Mouse (Mus musculus) small intestine, adult 2 months (tissue): ENCODE data around the gene Igf2r. TPM values are rescaled to one million over a fixed set of nuclear protein-coding genes. Genes with fewer than 3 reads are reported as not detected.

Source experiments
- H3K27ac ChIP-seq: fragments of 200-500 bp; 2 replicates; pipeline ENCODE4 v1.5.1; 2012; ENCODE audit warnings: low read depth, low read length, control low read depth, inconsistent platforms; ENCODE audit not compliant: insufficient read depth
- H3K27me3 ChIP-seq: fragments of 200-500 bp; 2 replicates; pipeline ENCODE4 v1.6.1; 2012; ENCODE audit warnings: mild to moderate bottlenecking, moderate library complexity, low read length, inconsistent platforms; ENCODE audit not compliant: control insufficient read depth, insufficient read depth
- H3K36me3 ChIP-seq: fragments of 200-500 bp; 2 replicates; pipeline ENCODE4 v1.6.1; 2012; ENCODE audit warnings: mild to moderate bottlenecking, low read length, control low read depth, inconsistent platforms; ENCODE audit not compliant: control insufficient read depth, insufficient read depth
- H3K4me1 ChIP-seq: fragments of 200-500 bp; 2 replicates; pipeline ENCODE4 v1.6.1; 2012; ENCODE audit warnings: low read length, inconsistent platforms, mixed read lengths; ENCODE audit not compliant: control insufficient read depth, insufficient read depth, insufficient read length
- H3K4me3 ChIP-seq: fragments of 200-500 bp; 2 replicates; pipeline ENCODE4 v1.5.1; 2012; ENCODE audit warnings: low read depth, mild to moderate bottlenecking, control low read depth, inconsistent platforms, low read length, moderate library complexity
- CTCF ChIP-seq: fragments of 200-500 bp; IDR thresholded peaks from 2 replicates; pipeline ENCODE4 v1.5.1; 2012; ENCODE audit warnings: low read depth, mild to moderate bottlenecking, control low read depth, inconsistent platforms, low read length, moderate library complexity, mixed read lengths; ENCODE audit not compliant: insufficient replicate concordance, insufficient read length; ENCODE audit errors: extremely low read depth
- POLR2A ChIP-seq: fragments of 200-500 bp; IDR thresholded peaks from 2 replicates; pipeline ENCODE4 v1.6.1; 2012; ENCODE audit warnings: low read depth, mild to moderate bottlenecking, control low read depth, inconsistent platforms, low read length, moderate library complexity
- WGBS: fragments of 180-500 bp; shearing (Covaris S2); methylation state at CpG from one replicate; pipeline ENCODE4 v1.1.7; 2018; 5-methylcytosine and 5-hydroxymethylcytosine counted together
- polyA plus RNA-seq: library from polyadenylated mRNA; depleted of rRNA; stranded (reverse); fragments of >200 nt; gene quantifications from 2 replicates; pipeline ENCODE4 v1.2.3, GENCODE M21; 2012; rRNA removed

Igf2r gene
- polyA plus RNA-seq = 8.3 and 19.7 TPM in 2 replicates

- Histone ChIP-seq H3K36me3 (no peaks in the 10 kb centered on the region), H3K27ac (no peak within 1 kb of the TSS; the same call in 1 of the 2 replicates), H3K27me3 (no peaks in the 10 kb centered on the region), H3K4me3 (peak within 1 kb of the TSS; percentile 75), H3K4me1 (no peaks in the 10 kb centered on the region; the same call in 1 of the 2 replicates)
- 53% methylated on average over 67 of the region's 67 CpGs for WGBS
- TF ChIP-seq CTCF = no peak
- TF ChIP-seq POLR2A = peak; percentile 38; the same call in 1 of the 2 replicates
Observed at GRCm38 (mm10) chr17:12769380-12769921, at the start of gene Igf2r. TSS of gene Igf2r (minus strand) at chr17:12769664.

DNA sequence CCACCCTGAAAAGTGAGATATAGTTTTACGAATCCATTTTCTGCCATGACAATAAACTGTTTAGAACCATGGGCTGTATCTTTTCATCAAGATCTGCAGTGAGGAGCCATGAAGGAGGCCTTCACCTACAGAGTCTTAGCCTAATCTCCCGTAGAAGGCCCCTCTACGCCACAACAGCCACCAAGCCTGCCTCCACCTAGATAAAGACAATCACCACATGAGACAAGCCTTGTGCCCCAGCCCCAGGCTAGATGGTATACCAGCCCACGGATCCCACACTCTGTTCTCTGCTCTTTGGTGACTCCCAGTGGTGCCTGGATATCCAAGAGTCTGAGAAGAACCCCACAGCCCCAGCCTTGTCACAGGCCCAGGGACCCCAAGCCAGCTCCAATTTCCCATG, 46.4 kb upstream of the Igf2r start:
- no peak overlapping the region for H3K27ac ChIP-seq
- H3K4me3 ChIP-seq = no peak overlapping the region
- H3K27me3 ChIP-seq = no peaks in the 10 kb centered on the region
- no peaks in the 10 kb centered on the region for H3K36me3 ChIP-seq
- H3K4me1 ChIP-seq = no peaks in the 10 kb centered on the region
- WGBS = 92% methylated on average over 4 of the region's 4 CpGs
- no peak for TF ChIP-seq CTCF
- no peak for TF ChIP-seq POLR2A

DNA sequence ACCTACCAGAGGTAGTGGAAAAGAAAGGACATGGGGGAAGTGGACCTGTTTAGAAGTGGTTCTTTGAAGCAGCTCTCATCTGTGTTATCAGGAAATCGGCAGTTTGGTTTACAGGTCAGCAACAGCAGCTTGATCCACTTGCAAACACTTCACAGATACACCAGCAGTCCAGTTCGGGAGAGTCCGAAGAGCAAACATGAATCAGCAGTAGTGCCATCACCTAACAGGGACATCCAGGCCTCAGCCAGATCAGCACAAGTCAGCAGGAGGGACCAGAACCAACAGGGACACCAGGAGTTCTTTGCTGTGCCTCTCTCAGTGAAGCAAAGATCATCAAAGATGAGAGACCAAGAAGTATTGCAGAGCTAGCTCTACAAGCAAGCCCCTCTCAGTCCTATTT, 45.0 kb upstream of the Igf2r start:
- Histone ChIP-seq H3K4me1 (no peaks in the 10 kb centered on the region), H3K4me3 (no peak overlapping the region), H3K27ac (no peak overlapping the region), H3K36me3 (no peaks in the 10 kb centered on the region), H3K27me3 (no peaks in the 10 kb centered on the region)
- no peak for TF ChIP-seq POLR2A
- TF ChIP-seq CTCF = no peak
- 61% methylated on average over 3 of the region's 3 CpGs for WGBS

GRCm38 (mm10) chr17:12810973-12811303, 41.5 kb upstream of the Igf2r start:
- Histone ChIP-seq H3K36me3 (no peaks in the 10 kb centered on the region), H3K4me1 (no peaks in the 10 kb centered on the region), H3K27me3 (no peaks in the 10 kb centered on the region), H3K4me3 (no peak overlapping the region), H3K27ac (no peak overlapping the region)
- 97% methylated on average over 1 of the region's 1 CpGs for whole genome bisulfite sequencing
- TF ChIP-seq CTCF = no peak
- TF ChIP-seq POLR2A = no peak

- WGBS = 16% methylated on average over 14 of the region's 14 CpGs
- H3K27me3 ChIP-seq = no peaks in the 10 kb centered on the region
- H3K36me3 ChIP-seq = no peaks in the 10 kb centered on the region
- H3K27ac ChIP-seq = no peak overlapping the region
- H3K4me3 ChIP-seq = no peak overlapping the region
- TF ChIP-seq POLR2A = no peak
- peak; percentile 87; the same call in 1 of the 2 replicates for TF ChIP-seq CTCF
- no peaks in the 10 kb centered on the region for H3K4me1 ChIP-seq
Observed at GRCm38 (mm10) chr17:12810103-12810972, 40.9 kb upstream of the Igf2r start.

GRCm38 (mm10) chr17:12808851-12809250, 39.4 kb upstream of the Igf2r start:
- H3K27ac ChIP-seq = no peak overlapping the region
- TF ChIP-seq POLR2A (no peak), CTCF (no peak)
- WGBS = 94% methylated on average over 6 of the region's 6 CpGs

More at GRCm38 (mm10) chr17:12808851-12809250, 39.4 kb upstream of the Igf2r start:
- no peaks in the 10 kb centered on the region for H3K27me3 ChIP-seq
- H3K4me3 ChIP-seq = no peak overlapping the region
- H3K36me3 ChIP-seq = no peaks in the 10 kb centered on the region
- H3K4me1 ChIP-seq = no peaks in the 10 kb centered on the region
